Mouse (Mus musculus): ENCODE measurements around the gene Pde7b. TPM values are rescaled to one million over a fixed set of nuclear protein-coding genes. Genes with fewer than 3 reads are reported as not detected.

The Pde7b gene
- polyA plus RNA-seq, 2 experiments = 7.0 to 8.8 TPM

DNA sequence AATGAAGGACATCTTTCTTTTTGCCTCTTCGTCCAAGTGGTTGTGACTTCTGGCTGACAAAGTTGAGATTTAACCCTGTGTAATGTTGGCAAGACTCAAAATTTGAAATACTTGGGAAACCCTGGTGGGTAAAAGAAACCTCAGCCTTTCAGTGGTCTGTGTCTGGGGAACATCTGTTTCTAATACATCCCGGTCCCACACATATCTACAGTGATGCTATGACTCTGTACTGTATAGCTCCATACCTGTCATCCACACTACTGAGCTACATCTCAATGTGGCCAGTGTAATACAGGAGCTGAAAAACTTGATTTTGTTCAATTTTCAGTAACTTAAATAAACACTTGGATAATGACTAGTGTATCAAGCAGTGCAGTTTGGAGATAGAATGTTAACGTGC is 216.4 kb downstream of the Pde7b start:
- H3K4me2 ChIP-seq (replicated peaks; ENCODE audit: low read depth, low read length, severe bottlenecking) = no peak overlapping the region
- H3K9me3 ChIP-seq (ENCODE audit: control insufficient read depth, low read length) = no peaks in the 10 kb centered on the region
- no peak for TF ChIP-seq POLR2A (IDR thresholded peaks at IDR 0.05; ENCODE audit: borderline replicate concordance, extremely low read depth, insufficient read depth, insufficient read length)
- ATAC-seq (ENCODE audit: low FRiP score, low read depth) (peak; percentile 34; the same call in 1 of the 2 replicates), DNase-seq (ENCODE audit: low spot score) (no peak)
- H3K36me3 ChIP-seq (ENCODE audit: control insufficient read depth, insufficient read depth, low read length) = no peaks in the 10 kb centered on the region
- H3K27ac ChIP-seq (replicated peaks; ENCODE audit: low read depth, low read length) = no peak overlapping the region
- no peak overlapping the region for H3K9ac ChIP-seq (ENCODE audit: low read depth, low read length, severe bottlenecking)
- H3K4me1 ChIP-seq (ENCODE audit: control insufficient read depth, insufficient read depth, low read length) = peaks cover 8% of the 10 kb centered on the region
- WGBS = 54% methylated on average over 3 of the region's 3 CpGs
- no peaks in the 10 kb centered on the region for H3K27me3 ChIP-seq (ENCODE audit: control insufficient read depth, insufficient read depth, low read length)
- H3K4me3 ChIP-seq (replicated peaks; ENCODE audit: low read length) = no peak overlapping the region

DNA sequence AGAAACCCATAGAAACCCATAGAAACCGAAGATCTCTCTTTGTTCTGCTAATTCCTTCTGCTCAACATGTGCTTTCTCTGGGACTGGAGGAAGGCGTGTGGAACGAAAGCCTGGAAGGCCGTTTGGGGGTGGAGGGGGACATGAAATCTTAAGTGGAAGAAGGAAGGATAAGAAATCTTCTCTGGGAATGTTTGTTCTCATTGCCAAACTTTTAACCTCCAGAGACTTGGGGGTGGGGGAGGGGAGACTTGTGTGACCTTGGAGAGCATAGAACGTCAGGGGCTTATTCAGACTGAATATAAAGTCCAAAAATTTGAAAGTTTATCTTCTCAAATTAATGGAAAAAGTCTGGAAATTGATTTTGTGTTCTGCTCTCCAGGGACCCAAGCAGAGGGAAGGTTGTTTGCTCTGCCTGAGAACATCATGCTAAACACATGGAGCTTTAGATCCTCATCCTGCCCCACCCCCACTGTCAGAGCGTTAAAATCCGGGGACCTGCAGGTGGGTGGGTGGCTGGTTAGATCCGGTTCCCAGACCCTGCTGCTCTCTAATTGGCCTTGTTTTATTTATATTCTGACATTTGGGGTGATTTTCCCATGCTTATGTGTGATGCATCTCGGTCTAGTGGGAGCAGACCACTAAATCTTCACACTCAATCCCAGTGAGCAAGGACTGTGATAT is 217.0 kb downstream of the Pde7b start:
- 39% methylated on average over 9 of the region's 9 CpGs for WGBS
- no peak overlapping the region for H3K9ac ChIP-seq (ENCODE audit: low read depth, low read length, severe bottlenecking)
- H3K27ac ChIP-seq (replicated peaks; ENCODE audit: low read depth, low read length) = no peak overlapping the region; the same call in 1 of the 2 replicates
- no peaks in the 10 kb centered on the region for H3K36me3 ChIP-seq (ENCODE audit: control insufficient read depth, insufficient read depth, low read length)
- H3K4me1 ChIP-seq (ENCODE audit: control insufficient read depth, insufficient read depth, low read length) = peaks cover 8% of the 10 kb centered on the region
- DNase-seq (ENCODE audit: low spot score) (no peak), ATAC-seq (ENCODE audit: low FRiP score, low read depth) (peak; percentile 57; the same call in 1 of the 2 replicates)
- no peak overlapping the region for H3K4me2 ChIP-seq (replicated peaks; ENCODE audit: low read depth, low read length, severe bottlenecking)
- H3K9me3 ChIP-seq (ENCODE audit: control insufficient read depth, low read length) = no peaks in the 10 kb centered on the region
- no peaks in the 10 kb centered on the region for H3K27me3 ChIP-seq (ENCODE audit: control insufficient read depth, insufficient read depth, low read length)
- no peak for TF ChIP-seq POLR2A (IDR thresholded peaks at IDR 0.05; ENCODE audit: borderline replicate concordance, extremely low read depth, insufficient read depth, insufficient read length)
- H3K4me3 ChIP-seq (replicated peaks; ENCODE audit: low read length) = no peak overlapping the region

DNA sequence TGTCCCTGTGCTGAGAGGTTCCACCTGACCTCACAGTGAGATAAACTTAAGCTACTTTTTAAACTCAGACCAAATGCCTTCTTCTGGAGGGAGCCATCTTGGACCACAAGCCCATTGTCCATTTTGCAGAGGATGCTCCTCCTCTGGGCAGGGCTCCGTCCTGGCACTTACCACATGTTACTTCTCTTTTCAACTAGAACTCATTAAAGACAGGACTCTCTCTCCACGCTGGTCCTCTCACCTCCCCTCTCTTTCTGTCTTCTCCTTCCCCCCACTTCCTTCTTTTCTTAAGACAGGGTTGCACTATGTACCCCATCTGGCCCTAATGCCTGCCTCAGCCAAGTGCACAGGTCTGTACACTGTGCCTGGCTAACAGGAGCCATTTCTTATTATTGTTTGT is 217.8 kb downstream of the Pde7b start:
- DNase-seq (ENCODE audit: low spot score) = no peak
- Histone ChIP-seq H3K9ac (ENCODE audit: low read depth, low read length, severe bottlenecking) (no peak overlapping the region), H3K4me1 (ENCODE audit: control insufficient read depth, insufficient read depth, low read length) (peaks cover 8% of the 10 kb centered on the region), H3K27ac (replicated peaks; ENCODE audit: low read depth, low read length) (no peak overlapping the region), H3K36me3 (ENCODE audit: control insufficient read depth, insufficient read depth, low read length) (no peaks in the 10 kb centered on the region), H3K4me3 (replicated peaks; ENCODE audit: low read length) (no peak overlapping the region), H3K9me3 (ENCODE audit: control insufficient read depth, low read length) (no peaks in the 10 kb centered on the region), H3K27me3 (ENCODE audit: control insufficient read depth, insufficient read depth, low read length) (no peaks in the 10 kb centered on the region), H3K4me2 (replicated peaks; ENCODE audit: low read depth, low read length, severe bottlenecking) (no peak overlapping the region)
- no peak for ATAC-seq (ENCODE audit: low FRiP score, low read depth)
- WGBS = 78% methylated on average over 2 of the region's 2 CpGs
- no peak for TF ChIP-seq POLR2A (IDR thresholded peaks at IDR 0.05; ENCODE audit: borderline replicate concordance, extremely low read depth, insufficient read depth, insufficient read length)

DNA sequence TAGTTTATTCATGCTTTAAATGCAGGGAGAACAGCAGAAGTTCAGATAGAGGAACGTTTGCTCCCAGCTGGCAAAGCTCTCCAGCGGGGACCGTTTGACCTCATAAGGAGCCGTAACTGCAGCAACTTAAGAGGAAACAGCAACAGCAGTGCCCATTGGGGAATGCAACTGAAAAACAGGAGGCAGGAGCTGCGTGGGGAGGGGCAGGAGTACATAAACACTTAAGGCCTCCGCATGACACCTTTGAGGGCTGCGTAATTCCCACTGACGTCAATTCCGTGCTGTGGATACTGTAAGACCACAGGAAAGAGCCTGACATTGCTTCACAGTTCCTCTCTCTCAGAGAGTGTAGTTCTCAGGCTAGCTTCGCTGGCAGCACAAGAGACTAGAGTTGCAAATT is 219.4 kb downstream of the Pde7b start:
- Histone ChIP-seq H3K36me3 (ENCODE audit: control insufficient read depth, insufficient read depth, low read length) (no peaks in the 10 kb centered on the region), H3K27ac (replicated peaks; ENCODE audit: low read depth, low read length) (no peak overlapping the region), H3K27me3 (ENCODE audit: control insufficient read depth, insufficient read depth, low read length) (no peaks in the 10 kb centered on the region), H3K4me2 (replicated peaks; ENCODE audit: low read depth, low read length, severe bottlenecking) (no peak overlapping the region), H3K9me3 (ENCODE audit: control insufficient read depth, low read length) (no peaks in the 10 kb centered on the region), H3K4me3 (replicated peaks; ENCODE audit: low read length) (no peak overlapping the region), H3K9ac (ENCODE audit: low read depth, low read length, severe bottlenecking) (no peak overlapping the region), H3K4me1 (ENCODE audit: control insufficient read depth, insufficient read depth, low read length) (peaks cover 12% of the 10 kb centered on the region)
- 60% methylated on average over 10 of the region's 10 CpGs for WGBS
- ATAC-seq (ENCODE audit: low FRiP score, low read depth) (no peak), DNase-seq (ENCODE audit: low spot score) (no peak)
- no peak for TF ChIP-seq POLR2A (IDR thresholded peaks at IDR 0.05; ENCODE audit: borderline replicate concordance, extremely low read depth, insufficient read depth, insufficient read length)

DNA sequence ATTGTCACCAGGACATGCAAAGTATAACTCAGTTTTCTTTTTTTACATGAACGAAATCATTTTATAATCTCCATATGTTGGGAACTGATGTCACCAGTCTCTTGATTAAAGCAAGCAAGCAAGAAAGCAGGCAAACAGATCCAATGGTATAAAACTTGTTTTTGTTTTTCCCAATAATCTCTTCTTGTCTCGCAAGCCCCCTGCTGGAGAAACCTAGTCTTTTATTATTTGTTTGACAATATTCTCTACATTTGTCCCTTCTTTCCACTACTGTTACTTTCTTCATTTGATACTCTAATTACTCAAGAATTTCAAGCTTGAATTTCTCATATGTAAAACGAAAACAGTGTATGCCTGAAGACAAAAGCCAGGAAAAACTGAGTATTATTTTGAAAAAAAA is 220.1 kb downstream of the Pde7b start:
- Histone ChIP-seq H3K9me3 (ENCODE audit: control insufficient read depth, low read length) (no peaks in the 10 kb centered on the region), H3K27ac (replicated peaks; ENCODE audit: low read depth, low read length) (no peak overlapping the region), H3K36me3 (ENCODE audit: control insufficient read depth, insufficient read depth, low read length) (no peaks in the 10 kb centered on the region), H3K9ac (ENCODE audit: low read depth, low read length, severe bottlenecking) (no peak overlapping the region), H3K4me1 (ENCODE audit: control insufficient read depth, insufficient read depth, low read length) (peaks cover 12% of the 10 kb centered on the region), H3K4me3 (replicated peaks; ENCODE audit: low read length) (no peak overlapping the region), H3K27me3 (ENCODE audit: control insufficient read depth, insufficient read depth, low read length) (no peaks in the 10 kb centered on the region), H3K4me2 (replicated peaks; ENCODE audit: low read depth, low read length, severe bottlenecking) (no peak overlapping the region)
- ATAC-seq (ENCODE audit: low FRiP score, low read depth) (no peak), DNase-seq (ENCODE audit: low spot score) (no peak)
- TF ChIP-seq POLR2A (IDR thresholded peaks at IDR 0.05; ENCODE audit: borderline replicate concordance, extremely low read depth, insufficient read depth, insufficient read length) = no peak
- WGBS = 92% methylated on average over 3 of the region's 3 CpGs
